Mouse (Mus musculus): ENCODE results near the gene Pcdh7. TPM values are rescaled to one million over a fixed set of nuclear protein-coding genes. Genes with fewer than 3 reads are reported as not detected.

Gene Pcdh7
- polyA plus RNA-seq, 1 experiment from 2014 or later, result 6.8 TPM

- no peak overlapping the region for H3K27ac ChIP-seq (replicated peaks; ENCODE audit: low read depth, low read length)
- H3K27me3 ChIP-seq (ENCODE audit: control insufficient read depth, insufficient read depth, low read length), result no peaks in the 10 kb centered on the region
- H3K9me3 ChIP-seq (ENCODE audit: control insufficient read depth, low read length), result no peaks in the 10 kb centered on the region
- H3K36me3 ChIP-seq (ENCODE audit: control insufficient read depth, insufficient read depth, low read length), result no peaks in the 10 kb centered on the region
- DNase-seq (ENCODE audit: low spot score) (no peak), ATAC-seq (ENCODE audit: insufficient number of reproducible peaks, low FRiP score, low TSS enrichment, low read depth) (no peak)
- no peaks in the 10 kb centered on the region for H3K4me1 ChIP-seq (ENCODE audit: control insufficient read depth, insufficient read depth, low read length)
- WGBS, result 89% methylated on average over 2 of the region's 2 CpGs
- no peak overlapping the region for H3K4me3 ChIP-seq (ENCODE audit: low read depth, low read length)
- no peak overlapping the region for H3K9ac ChIP-seq (ENCODE audit: low read length)
- no peak overlapping the region for H3K4me2 ChIP-seq (ENCODE audit: low read depth, severe bottlenecking)
Observed at GRCm38 (mm10) chr5:57934666-57935065, 216.9 kb downstream of the Pcdh7 start.

GRCm38 (mm10) chr5:57940457-57940856 is 222.7 kb downstream of the Pcdh7 start:
- Histone ChIP-seq H3K4me2 (ENCODE audit: low read depth, severe bottlenecking) (no peak overlapping the region), H3K4me3 (ENCODE audit: low read depth, low read length) (no peak overlapping the region), H3K27me3 (ENCODE audit: control insufficient read depth, insufficient read depth, low read length) (no peaks in the 10 kb centered on the region), H3K9me3 (ENCODE audit: control insufficient read depth, low read length) (no peaks in the 10 kb centered on the region), H3K4me1 (ENCODE audit: control insufficient read depth, insufficient read depth, low read length) (no peaks in the 10 kb centered on the region), H3K27ac (replicated peaks; ENCODE audit: low read depth, low read length) (no peak overlapping the region), H3K36me3 (ENCODE audit: control insufficient read depth, insufficient read depth, low read length) (no peaks in the 10 kb centered on the region), H3K9ac (ENCODE audit: low read length) (no peak overlapping the region)
- DNase-seq (ENCODE audit: low spot score), result no peak
- WGBS, result 68% methylated on average over 3 of the region's 3 CpGs
- no peak for ATAC-seq (ENCODE audit: insufficient number of reproducible peaks, low FRiP score, low TSS enrichment, low read depth)

GRCm38 (mm10) chr5:57943176-57943575 is 225.4 kb downstream of the Pcdh7 start:
- H3K27me3 ChIP-seq (ENCODE audit: control insufficient read depth, insufficient read depth, low read length), result no peaks in the 10 kb centered on the region
- no peaks in the 10 kb centered on the region for H3K36me3 ChIP-seq (ENCODE audit: control insufficient read depth, insufficient read depth, low read length)
- no peaks in the 10 kb centered on the region for H3K9me3 ChIP-seq (ENCODE audit: control insufficient read depth, low read length)
- ATAC-seq (ENCODE audit: insufficient number of reproducible peaks, low FRiP score, low TSS enrichment, low read depth) (no peak), DNase-seq (ENCODE audit: low spot score) (no peak)
- H3K9ac ChIP-seq (ENCODE audit: low read length), result no peak overlapping the region
- no peak overlapping the region for H3K4me3 ChIP-seq (ENCODE audit: low read depth, low read length)
- no peak overlapping the region for H3K27ac ChIP-seq (replicated peaks; ENCODE audit: low read depth, low read length)
- no peaks in the 10 kb centered on the region for H3K4me1 ChIP-seq (ENCODE audit: control insufficient read depth, insufficient read depth, low read length)
- WGBS, result 61% methylated on average over 2 of the region's 2 CpGs
- H3K4me2 ChIP-seq (ENCODE audit: low read depth, severe bottlenecking), result no peak overlapping the region

GRCm38 (mm10) chr5:57943611-57944010 is 225.8 kb downstream of the Pcdh7 start:
- Histone ChIP-seq H3K36me3 (ENCODE audit: control insufficient read depth, insufficient read depth, low read length) (no peaks in the 10 kb centered on the region), H3K27me3 (ENCODE audit: control insufficient read depth, insufficient read depth, low read length) (no peaks in the 10 kb centered on the region), H3K9ac (ENCODE audit: low read length) (no peak overlapping the region), H3K27ac (replicated peaks; ENCODE audit: low read depth, low read length) (no peak overlapping the region), H3K4me1 (ENCODE audit: control insufficient read depth, insufficient read depth, low read length) (no peaks in the 10 kb centered on the region), H3K4me2 (ENCODE audit: low read depth, severe bottlenecking) (no peak overlapping the region), H3K4me3 (ENCODE audit: low read depth, low read length) (no peak overlapping the region), H3K9me3 (ENCODE audit: control insufficient read depth, low read length) (no peaks in the 10 kb centered on the region)
- 48% methylated on average over 2 of the region's 2 CpGs for whole genome bisulfite sequencing
- no peak for DNase-seq (ENCODE audit: low spot score)
- ATAC-seq (ENCODE audit: insufficient number of reproducible peaks, low FRiP score, low TSS enrichment, low read depth), result no peak

GRCm38 (mm10) chr5:57945419-57945818 is 227.7 kb downstream of the Pcdh7 start:
- no peak overlapping the region for H3K4me2 ChIP-seq (ENCODE audit: low read depth, severe bottlenecking)
- no peak overlapping the region for H3K9ac ChIP-seq (ENCODE audit: low read length)
- H3K36me3 ChIP-seq (ENCODE audit: control insufficient read depth, insufficient read depth, low read length), result no peaks in the 10 kb centered on the region
- no peak overlapping the region for H3K4me3 ChIP-seq (ENCODE audit: low read depth, low read length)
- 46% methylated on average over 3 of the region's 3 CpGs for WGBS
- DNase-seq (ENCODE audit: low spot score) (no peak), ATAC-seq (ENCODE audit: insufficient number of reproducible peaks, low FRiP score, low TSS enrichment, low read depth) (no peak)
- no peaks in the 10 kb centered on the region for H3K9me3 ChIP-seq (ENCODE audit: control insufficient read depth, low read length)
- no peaks in the 10 kb centered on the region for H3K4me1 ChIP-seq (ENCODE audit: control insufficient read depth, insufficient read depth, low read length)
- no peaks in the 10 kb centered on the region for H3K27me3 ChIP-seq (ENCODE audit: control insufficient read depth, insufficient read depth, low read length)
- H3K27ac ChIP-seq (replicated peaks; ENCODE audit: low read depth, low read length), result no peak overlapping the region

GRCm38 (mm10) chr5:57959317-57959716 is 241.6 kb downstream of the Pcdh7 start:
- H3K9ac ChIP-seq (ENCODE audit: low read length), result no peak overlapping the region
- no peak for DNase-seq (ENCODE audit: low spot score)
- 14% methylated on average over 1 of the region's 1 CpGs for WGBS
- H3K4me3 ChIP-seq (ENCODE audit: low read depth, low read length), result no peak overlapping the region
- H3K27me3 ChIP-seq (ENCODE audit: control insufficient read depth, insufficient read depth, low read length), result no peaks in the 10 kb centered on the region
- H3K4me2 ChIP-seq (ENCODE audit: low read depth, severe bottlenecking), result no peak overlapping the region
- H3K9me3 ChIP-seq (ENCODE audit: control insufficient read depth, low read length), result no peaks in the 10 kb centered on the region
- no peaks in the 10 kb centered on the region for H3K4me1 ChIP-seq (ENCODE audit: control insufficient read depth, insufficient read depth, low read length)
- no peaks in the 10 kb centered on the region for H3K36me3 ChIP-seq (ENCODE audit: control insufficient read depth, insufficient read depth, low read length)
- no peak overlapping the region for H3K27ac ChIP-seq (replicated peaks; ENCODE audit: low read depth, low read length)
- no peak for ATAC-seq (ENCODE audit: insufficient number of reproducible peaks, low FRiP score, low TSS enrichment, low read depth)

- no peak for ATAC-seq (ENCODE audit: insufficient number of reproducible peaks, low FRiP score, low TSS enrichment, low read depth)
- Histone ChIP-seq H3K9me3 (ENCODE audit: control insufficient read depth, low read length) (no peaks in the 10 kb centered on the region), H3K36me3 (ENCODE audit: control insufficient read depth, insufficient read depth, low read length) (no peaks in the 10 kb centered on the region), H3K27me3 (ENCODE audit: control insufficient read depth, insufficient read depth, low read length) (no peaks in the 10 kb centered on the region), H3K4me3 (ENCODE audit: low read depth, low read length) (no peak overlapping the region), H3K4me2 (ENCODE audit: low read depth, severe bottlenecking) (no peak overlapping the region), H3K27ac (replicated peaks; ENCODE audit: low read depth, low read length) (no peak overlapping the region), H3K4me1 (ENCODE audit: control insufficient read depth, insufficient read depth, low read length) (no peaks in the 10 kb centered on the region), H3K9ac (ENCODE audit: low read length) (no peak overlapping the region)
- WGBS, result 85% methylated on average over 4 of the region's 4 CpGs
- DNase-seq (ENCODE audit: low spot score), result no peak
Observed at GRCm38 (mm10) chr5:57963792-57964191, 246.0 kb downstream of the Pcdh7 start.

GRCm38 (mm10) chr5:57964201-57964600 is 246.4 kb downstream of the Pcdh7 start:
- WGBS, result 90% methylated on average over 4 of the region's 4 CpGs
- no peaks in the 10 kb centered on the region for H3K27me3 ChIP-seq (ENCODE audit: control insufficient read depth, insufficient read depth, low read length)
- no peak overlapping the region for H3K4me3 ChIP-seq (ENCODE audit: low read depth, low read length)
- no peaks in the 10 kb centered on the region for H3K4me1 ChIP-seq (ENCODE audit: control insufficient read depth, insufficient read depth, low read length)
- H3K4me2 ChIP-seq (ENCODE audit: low read depth, severe bottlenecking), result no peak overlapping the region
- DNase-seq (ENCODE audit: low spot score) (no peak), ATAC-seq (ENCODE audit: insufficient number of reproducible peaks, low FRiP score, low TSS enrichment, low read depth) (no peak)
- no peak overlapping the region for H3K27ac ChIP-seq (replicated peaks; ENCODE audit: low read depth, low read length)
- H3K36me3 ChIP-seq (ENCODE audit: control insufficient read depth, insufficient read depth, low read length), result no peaks in the 10 kb centered on the region
- H3K9me3 ChIP-seq (ENCODE audit: control insufficient read depth, low read length), result no peaks in the 10 kb centered on the region
- H3K9ac ChIP-seq (ENCODE audit: low read length), result no peak overlapping the region

GRCm38 (mm10) chr5:57993584-57993983 is 275.8 kb downstream of the Pcdh7 start:
- WGBS, result 76% methylated on average over 2 of the region's 2 CpGs
- Histone ChIP-seq H3K4me3 (ENCODE audit: low read depth, low read length) (no peak overlapping the region), H3K4me2 (ENCODE audit: low read depth, severe bottlenecking) (no peak overlapping the region), H3K27me3 (ENCODE audit: control insufficient read depth, insufficient read depth, low read length) (no peaks in the 10 kb centered on the region), H3K4me1 (ENCODE audit: control insufficient read depth, insufficient read depth, low read length) (no peaks in the 10 kb centered on the region), H3K27ac (replicated peaks; ENCODE audit: low read depth, low read length) (no peak overlapping the region), H3K36me3 (ENCODE audit: control insufficient read depth, insufficient read depth, low read length) (no peaks in the 10 kb centered on the region), H3K9me3 (ENCODE audit: control insufficient read depth, low read length) (no peaks in the 10 kb centered on the region), H3K9ac (ENCODE audit: low read length) (no peak overlapping the region)
- no peak for DNase-seq (ENCODE audit: low spot score)
- no peak for ATAC-seq (ENCODE audit: insufficient number of reproducible peaks, low FRiP score, low TSS enrichment, low read depth)
